Comparison of ENCODE assay signal across 9 mouse cellular contexts in the genomic region with DNA sequence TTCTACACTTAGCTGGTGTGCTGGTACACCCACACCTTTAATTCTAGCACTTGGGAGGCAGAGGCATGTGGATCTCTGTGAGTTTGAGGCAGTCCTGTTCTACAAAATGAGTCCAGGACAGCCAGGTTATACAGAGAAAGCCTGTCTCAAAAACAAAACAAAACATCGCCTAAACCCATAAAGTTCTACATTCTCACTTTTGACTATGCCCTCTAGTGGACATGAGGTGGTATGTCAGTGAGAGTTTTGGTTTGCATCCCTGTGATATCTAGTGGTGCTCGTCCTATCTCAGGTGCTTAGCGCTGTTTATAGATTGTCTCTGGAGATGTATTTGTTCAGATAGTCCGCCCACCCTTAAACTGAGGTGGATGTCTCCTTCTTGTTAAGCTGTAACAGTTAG. TPM values are rescaled to one million over a fixed set of nuclear protein-coding genes. Genes with fewer than 3 reads are reported as not detected.
DNase-seq lines count a peak whose midpoint lies in the region; ATAC-seq lines count a peak whose summit lies in the region.
"Had no signal": no experiment of that assay in that cellular context is flagged by ENCODE, and none has a peak within 500 bp of the region (broad histone marks: within the 10 kb centered on the region; RNA-seq: fewer than 3 reads in every experiment).

No protein-coding gene starts in this region.

- H3K4me3 ChIP-seq in kidney, embryonic 16.5 days (ENCODE audit: low read length), result no peak overlapping the region
- H3K4me3 ChIP-seq in megakaryocyte, embryonic 14.5 days (replicated peaks), result peak overlapping the region; percentile 65
- no peak overlapping the region for H3K4me3 ChIP-seq in forebrain, embryonic 10.5 days
- H3K4me3 ChIP-seq: limb, embryonic 12.5 days had no signal

- H3K27ac ChIP-seq in kidney, embryonic 16.5 days (ENCODE audit: low read length), result no peak overlapping the region
- no peak overlapping the region for H3K27ac ChIP-seq in forebrain, embryonic 10.5 days
- H3K27ac ChIP-seq: limb, embryonic 12.5 days had no signal

- no peaks in the 10 kb centered on the region for H3K36me3 ChIP-seq in kidney, embryonic 16.5 days (ENCODE audit: insufficient read depth, low read length)
- H3K36me3 ChIP-seq in megakaryocyte, embryonic 14.5 days (replicated peaks; ENCODE audit: low read length), result no peaks in the 10 kb centered on the region
- H3K36me3 ChIP-seq in forebrain, embryonic 10.5 days (replicated peaks), result no peaks in the 10 kb centered on the region

- peaks cover 5% of the 10 kb centered on the region for H3K4me1 ChIP-seq in kidney, embryonic 16.5 days (ENCODE audit: insufficient read depth, low read length)
- no peaks in the 10 kb centered on the region for H3K4me1 ChIP-seq in megakaryocyte, embryonic 14.5 days
- peaks cover 4% of the 10 kb centered on the region; the same call in 1 of the 2 replicates for H3K4me1 ChIP-seq in forebrain, embryonic 10.5 days

- no peak overlapping the region for H3K4me2 ChIP-seq in kidney, embryonic 16.5 days (replicated peaks; ENCODE audit: low read depth, low read length)
- H3K4me2 ChIP-seq: limb, embryonic 12.5 days had no signal

- 23% methylated on average over 4 of the region's 4 CpGs for WGBS in kidney, embryonic 16.5 days
- WGBS in forebrain, embryonic 10.5 days, result 36% methylated on average over 4 of the region's 4 CpGs

- peak; percentile 21 for DNase-seq in kidney, adult 18-20 months
- peak; percentile 75 for DNase-seq in thymus, postnatal 0 days (ENCODE audit: low spot score)
- DNase-seq in thymus, postnatal 36 days, result no peak
- peak; percentile 15 for DNase-seq in c-Kit-positive CD71-positive TER-119-positive erythroid progenitor cells, embryonic 14.5 days (ENCODE audit: low spot score)
- DNase-seq in forebrain, embryonic 10.5 days (ENCODE audit: extremely low spot score, low spot score), result no peak
- DNase-seq in layer of hippocampus, postnatal 25 days (ENCODE audit: extremely low spot score in 1 of 2, low spot score in 1 of 2), result no peak

- ATAC-seq in kidney, embryonic 16.5 days (ENCODE audit: low FRiP score, low TSS enrichment), result no peak

- H3K27me3 ChIP-seq in kidney, embryonic 16.5 days (ENCODE audit: insufficient read depth, low read length), result peaks cover 17% of the 10 kb centered on the region; the same call in 1 of the 2 replicates
- H3K27me3 ChIP-seq in megakaryocyte, embryonic 14.5 days (replicated peaks), result peaks cover 44% of the 10 kb centered on the region
- peaks cover 31% of the 10 kb centered on the region for H3K27me3 ChIP-seq in forebrain, embryonic 10.5 days (ENCODE audit: poor library complexity, severe bottlenecking)

- H3K9ac ChIP-seq in kidney, embryonic 16.5 days (replicated peaks; ENCODE audit: low read length), result no peak overlapping the region
- H3K9ac ChIP-seq: limb, embryonic 12.5 days had no signal

- H3K9me3 ChIP-seq in kidney, embryonic 16.5 days (ENCODE audit: low read length), result no peaks in the 10 kb centered on the region
- no peaks in the 10 kb centered on the region for H3K9me3 ChIP-seq in megakaryocyte, embryonic 14.5 days
- H3K9me3 ChIP-seq in forebrain, embryonic 10.5 days, result no peaks in the 10 kb centered on the region
- H3K9me3 ChIP-seq: limb, embryonic 12.5 days had no signal

RNA-seq across cellular contexts. Expression of gene Mpzl3, which starts 6.5 kb away (rescaled TPM):
- polyA plus RNA-seq in kidney, embryonic 16.5 days (2015; fragmentation: Nextera tagmentation; extraction: Ambion mirVana), result 3.2 and 3.7 TPM in 2 replicates
- polyA plus RNA-seq in thymus, postnatal 0 days (2015; fragmentation: Nextera tagmentation; extraction: Ambion mirVana), result 7.7 and 8.9 TPM in 2 replicates
- polyA plus RNA-seq in megakaryocyte, embryonic 14.5 days (2012; ENCODE audit: insufficient read depth, low replicate concordance), result not detected in 2 replicates
- polyA plus RNA-seq in forebrain, embryonic 10.5 days (2016; fragmentation: Nextera tagmentation; extraction: Ambion mirVana), result 2.3 and 2.7 TPM in 2 replicates
- total RNA-seq in layer of hippocampus, postnatal 25 days (2021), result 1 to 10 TPM; 4.3 to 5.3 TPM

RNA-seq across cellular contexts. Expression of gene Mpzl2, which starts 8.9 kb away (rescaled TPM):
- 20.3 and 23.4 TPM in 2 replicates for polyA plus RNA-seq in kidney, embryonic 16.5 days (2015; fragmentation: Nextera tagmentation; extraction: Ambion mirVana)
- 5.9 and 7.4 TPM in 2 replicates for polyA plus RNA-seq in thymus, postnatal 0 days (2015; fragmentation: Nextera tagmentation; extraction: Ambion mirVana)
- polyA plus RNA-seq in megakaryocyte, embryonic 14.5 days (2012; ENCODE audit: insufficient read depth, low replicate concordance), result not detected in 2 replicates
- 3.2 and 3.5 TPM in 2 replicates for polyA plus RNA-seq in forebrain, embryonic 10.5 days (2016; fragmentation: Nextera tagmentation; extraction: Ambion mirVana)
- under 1 TPM; 0.75 to 0.79 TPM for total RNA-seq in layer of hippocampus, postnatal 25 days (2021)

RNA-seq across cellular contexts. Expression of gene Jaml, which starts 30.5 kb away (rescaled TPM):
- 0.30 TPM in 1 of 2 replicates, not detected in the other for polyA plus RNA-seq in kidney, embryonic 16.5 days (2015; fragmentation: Nextera tagmentation; extraction: Ambion mirVana)
- 7.2 and 8.1 TPM in 2 replicates for polyA plus RNA-seq in thymus, postnatal 0 days (2015; fragmentation: Nextera tagmentation; extraction: Ambion mirVana)
- 0.40 TPM in 1 of 2 replicates, not detected in the other for polyA plus RNA-seq in megakaryocyte, embryonic 14.5 days (2012; ENCODE audit: insufficient read depth, low replicate concordance)
- polyA plus RNA-seq in forebrain, embryonic 10.5 days (2016; fragmentation: Nextera tagmentation; extraction: Ambion mirVana), result 0.52 and 0.54 TPM in 2 replicates
- total RNA-seq in layer of hippocampus, postnatal 25 days (2021), result under 1 TPM in 1 of 2 experiments, not detected in 1; 0.32 TPM

RNA-seq across cellular contexts. Expression of gene Cd3e, which starts 39.1 kb away (rescaled TPM):
- not detected in 2 replicates for polyA plus RNA-seq in kidney, embryonic 16.5 days (2015; fragmentation: Nextera tagmentation; extraction: Ambion mirVana)
- 511 and 576 TPM in 2 replicates for polyA plus RNA-seq in thymus, postnatal 0 days (2015; fragmentation: Nextera tagmentation; extraction: Ambion mirVana)
- polyA plus RNA-seq in megakaryocyte, embryonic 14.5 days (2012; ENCODE audit: insufficient read depth, low replicate concordance), result not detected in 2 replicates
- not detected in 2 replicates for polyA plus RNA-seq in forebrain, embryonic 10.5 days (2016; fragmentation: Nextera tagmentation; extraction: Ambion mirVana)
- not detected for total RNA-seq in layer of hippocampus, postnatal 25 days (2021)

Comparison
In these comparisons a context has a peak if more than half of its experiments do, and no peak if none do; other contexts are left out.
1. DNase-seq: peak in kidney, adult 18-20 months (single experiment), thymus, postnatal 0 days (single experiment) and c-Kit-positive CD71-positive TER-119-positive erythroid progenitor cells, embryonic 14.5 days (single experiment); none in thymus, postnatal 36 days (0 of 2), forebrain, embryonic 10.5 days (single experiment) and layer of hippocampus, postnatal 25 days (0 of 2).